Mouse (Mus musculus): ENCODE measurements at regions not wholly inside any gene's neighbourhood (a gene's known extent, or its start where the extent isn't known, plus 50 kb on each side); places are given as distances from the start of the nearest gene placed in this dataset.

DNA sequence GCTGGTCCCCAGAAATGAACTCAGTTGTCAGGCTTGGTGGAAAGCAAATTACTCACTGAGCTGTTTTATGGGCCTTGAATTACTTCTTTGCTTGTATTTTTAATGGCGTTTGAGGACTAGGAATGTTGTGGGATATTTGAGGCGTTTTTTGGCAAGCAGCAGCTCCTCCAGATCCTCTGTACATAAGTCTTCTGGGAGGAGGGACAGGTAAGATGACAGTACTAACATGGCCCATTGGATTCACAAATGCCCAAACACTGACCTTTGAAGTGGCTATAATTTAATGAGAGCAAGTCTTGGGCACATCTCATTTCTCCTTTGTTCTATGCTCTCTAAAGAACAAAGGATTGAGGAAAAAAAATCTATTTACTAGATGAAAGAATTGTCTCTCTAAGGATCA, 286.3 kb downstream of the Gm21750 start:
- no peak for ATAC-seq (replicated peaks; ENCODE audit: poor library complexity)

DNA sequence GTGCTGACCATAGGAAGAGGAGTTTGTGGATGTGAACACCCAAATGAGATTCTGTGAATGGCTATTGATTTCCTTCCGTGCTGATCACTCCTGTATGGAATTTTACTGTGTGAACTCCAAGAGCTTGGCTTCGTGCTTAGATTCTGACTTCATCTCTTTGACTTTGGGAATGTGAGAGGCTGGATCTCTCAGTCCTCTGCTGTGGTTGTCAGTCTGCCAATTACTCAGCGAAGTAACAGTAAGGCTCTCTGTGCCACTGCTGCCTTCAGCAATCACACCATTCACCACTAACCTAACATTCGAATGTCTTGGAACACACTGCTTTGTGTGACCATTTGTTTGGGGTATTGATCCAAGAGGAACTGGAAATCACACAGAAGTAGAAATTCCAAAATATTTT, 291.5 kb downstream of the Gm21750 start:
- ATAC-seq (replicated peaks; ENCODE audit: poor library complexity), result no peak

DNA sequence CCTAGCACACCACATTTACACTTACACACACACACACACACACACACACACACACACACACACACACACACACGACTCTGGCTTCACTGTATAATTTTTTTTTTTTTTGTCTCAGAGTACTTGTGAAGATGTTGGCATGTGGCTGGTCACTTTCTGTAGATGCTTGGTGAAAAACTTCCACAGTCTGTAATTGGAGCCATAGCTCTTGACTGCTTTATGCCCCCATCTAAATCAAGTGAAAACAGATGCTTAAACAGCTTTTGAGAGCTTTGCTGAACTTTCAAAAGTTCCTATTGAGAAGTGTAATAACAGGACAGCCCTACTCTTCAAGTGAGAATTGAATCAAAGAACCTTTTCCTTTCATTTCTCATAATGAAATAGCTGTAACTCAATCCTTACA, 317.7 kb downstream of the Gm21750 start:
- no peak for ATAC-seq (replicated peaks; ENCODE audit: poor library complexity)

DNA sequence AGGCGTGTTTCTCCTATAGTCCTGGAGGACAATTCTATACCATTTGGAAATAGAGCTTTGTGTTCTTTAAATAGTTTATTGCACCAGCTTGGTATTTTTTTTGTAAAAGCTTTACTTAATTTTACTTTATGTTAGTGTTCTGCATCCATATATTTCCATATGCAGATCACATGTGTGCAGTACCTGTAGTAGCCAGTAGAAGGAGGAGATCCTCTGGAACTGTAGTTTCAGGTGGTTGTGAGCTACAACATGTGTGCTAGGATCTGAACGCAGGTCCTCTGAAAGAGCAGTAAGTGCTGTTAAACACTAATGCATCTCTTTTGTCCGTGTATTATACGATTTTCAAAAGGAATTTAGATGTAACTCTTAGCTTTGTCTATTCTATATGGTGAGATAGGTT, 335.2 kb downstream of the Gm21750 start:
- ATAC-seq (replicated peaks; ENCODE audit: poor library complexity), result no peak

DNA sequence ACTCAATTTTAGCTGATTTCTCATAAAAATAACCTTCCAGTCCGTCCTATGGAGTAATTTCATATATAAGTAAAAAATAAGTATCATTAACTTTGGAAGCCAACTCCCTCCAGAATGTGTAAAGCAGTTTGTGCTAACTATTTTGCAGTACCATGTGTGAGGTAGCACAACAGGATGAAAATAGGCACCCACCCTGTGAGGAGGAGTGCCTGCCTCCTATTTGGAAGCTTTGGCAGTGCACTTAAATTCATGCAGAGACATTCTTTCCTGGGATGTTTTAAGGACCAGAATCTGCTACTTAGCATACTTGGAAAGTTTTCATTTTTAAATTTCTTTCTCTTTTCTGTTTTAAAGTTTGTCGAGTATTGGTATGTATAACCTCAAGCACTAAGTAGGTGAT, 336.8 kb downstream of the Gm21750 start:
- no peak for ATAC-seq (replicated peaks; ENCODE audit: poor library complexity)

DNA sequence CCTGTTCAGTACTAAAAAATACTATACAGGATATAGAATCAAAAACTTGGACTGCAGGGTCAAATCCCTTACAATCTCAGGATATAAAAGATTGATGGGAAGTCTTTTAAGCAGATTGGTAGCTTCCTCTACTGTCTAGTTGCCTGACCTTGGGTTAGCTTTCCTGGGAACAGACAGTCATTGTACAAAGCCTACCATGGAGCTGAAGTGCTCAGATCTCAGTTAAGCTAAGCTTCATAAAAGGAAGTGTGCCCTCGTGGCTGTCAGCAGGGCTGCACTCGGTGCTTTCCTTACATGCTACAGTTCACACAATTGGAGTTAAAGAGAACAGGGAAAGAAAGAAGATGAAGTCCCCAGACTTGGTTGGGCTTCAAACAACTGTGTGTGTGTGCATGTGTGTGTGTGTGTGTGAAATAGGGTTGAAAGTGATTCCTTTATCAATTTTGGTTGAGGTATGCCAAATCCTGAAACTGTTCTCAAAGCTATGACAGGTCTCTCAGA, 338.4 kb downstream of the Gm21750 start:
- ATAC-seq (replicated peaks; ENCODE audit: poor library complexity), result no peak

DNA sequence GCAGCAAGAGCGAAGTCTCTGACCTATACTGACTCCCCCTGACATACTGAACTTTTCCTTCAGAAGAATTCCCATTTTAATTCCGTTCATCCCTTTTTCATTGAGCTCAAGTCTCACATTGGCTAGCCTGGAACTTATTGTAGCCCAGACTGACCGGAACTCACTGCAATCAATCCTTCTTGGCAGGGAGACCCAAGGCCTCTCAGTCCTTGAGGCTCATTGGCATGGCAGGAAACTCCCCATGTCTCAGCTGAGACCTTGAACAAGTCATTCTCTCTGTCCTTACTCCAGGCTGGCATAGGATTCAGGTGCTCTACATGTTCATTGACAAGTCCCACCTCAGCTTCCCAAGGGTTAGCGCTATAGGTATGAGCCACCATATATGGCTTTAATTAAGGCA, 345.9 kb downstream of the Gm21750 start:
- no peak for ATAC-seq (replicated peaks; ENCODE audit: poor library complexity)

DNA sequence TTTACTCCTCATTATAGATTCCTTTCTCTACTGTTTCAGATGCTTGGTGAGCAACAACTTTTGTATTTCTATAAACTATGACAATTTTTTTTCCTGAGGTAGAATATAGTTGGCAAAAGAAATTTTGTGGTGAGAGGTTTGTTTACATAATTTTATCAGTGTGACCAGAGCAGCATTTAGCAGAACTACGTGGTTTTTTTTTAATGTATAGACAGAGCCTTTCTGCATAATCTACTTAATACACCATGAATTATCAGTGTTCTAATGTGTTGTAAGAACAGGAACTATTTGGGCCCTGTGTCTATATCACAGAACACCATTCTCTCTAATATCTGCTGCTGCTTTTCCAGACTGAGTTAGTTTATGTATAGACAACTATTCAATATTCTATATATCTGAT, 350.5 kb downstream of the Gm21750 start:
- ATAC-seq (replicated peaks; ENCODE audit: poor library complexity), result no peak

DNA sequence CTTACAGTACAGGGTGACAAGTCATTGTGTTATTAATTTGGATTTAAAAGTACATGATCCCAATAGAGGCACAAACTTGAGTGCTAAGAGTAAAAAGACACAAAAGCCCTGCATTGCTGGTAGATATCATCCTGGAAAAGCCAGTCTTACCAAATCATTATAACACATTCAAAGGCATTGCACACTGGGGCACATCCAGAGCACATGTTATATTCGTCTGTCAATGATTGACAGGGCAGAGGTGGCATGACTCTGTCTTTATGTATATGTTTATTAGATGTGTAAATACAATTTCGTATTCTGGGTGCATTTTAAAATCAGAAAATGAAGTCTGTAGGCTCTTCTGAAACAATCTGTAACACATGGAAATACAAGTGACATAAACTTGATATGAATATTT, 358.4 kb downstream of the Gm21750 start:
- ATAC-seq (replicated peaks; ENCODE audit: poor library complexity), result no peak

DNA sequence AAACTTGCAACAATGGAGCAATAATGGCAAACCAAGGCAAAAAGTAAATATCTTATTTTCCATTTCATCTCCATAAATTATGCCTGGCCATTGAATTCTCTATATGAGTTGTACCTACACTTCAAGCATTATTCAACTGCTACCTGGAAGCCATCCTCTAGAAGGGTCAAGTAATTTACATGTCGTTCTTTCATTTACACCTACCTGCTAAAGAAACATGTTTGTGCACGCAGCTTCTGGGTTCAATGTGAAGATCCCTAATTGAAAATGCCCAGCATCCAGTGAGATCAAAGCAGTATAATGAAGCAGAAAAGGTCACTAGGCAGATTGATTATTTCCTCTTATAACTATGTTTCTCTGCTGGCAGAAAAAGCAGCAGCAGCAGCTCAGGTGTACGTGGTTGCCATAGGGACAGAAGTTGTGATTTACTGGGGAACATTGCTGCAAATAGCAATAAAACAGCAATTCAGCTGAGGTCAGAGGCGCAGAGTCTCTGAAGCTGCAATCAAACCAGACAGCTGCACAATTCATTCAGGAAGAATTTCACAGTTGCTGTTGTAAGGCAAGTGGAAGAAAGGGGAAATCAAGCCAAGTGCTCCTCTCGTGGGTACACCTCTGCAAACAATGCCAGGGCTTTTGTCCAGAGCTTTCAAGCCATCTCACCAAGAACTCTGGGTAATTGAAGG, 386.1 kb downstream of the Gm21750 start:
- ATAC-seq (replicated peaks; ENCODE audit: poor library complexity), result no peak

DNA sequence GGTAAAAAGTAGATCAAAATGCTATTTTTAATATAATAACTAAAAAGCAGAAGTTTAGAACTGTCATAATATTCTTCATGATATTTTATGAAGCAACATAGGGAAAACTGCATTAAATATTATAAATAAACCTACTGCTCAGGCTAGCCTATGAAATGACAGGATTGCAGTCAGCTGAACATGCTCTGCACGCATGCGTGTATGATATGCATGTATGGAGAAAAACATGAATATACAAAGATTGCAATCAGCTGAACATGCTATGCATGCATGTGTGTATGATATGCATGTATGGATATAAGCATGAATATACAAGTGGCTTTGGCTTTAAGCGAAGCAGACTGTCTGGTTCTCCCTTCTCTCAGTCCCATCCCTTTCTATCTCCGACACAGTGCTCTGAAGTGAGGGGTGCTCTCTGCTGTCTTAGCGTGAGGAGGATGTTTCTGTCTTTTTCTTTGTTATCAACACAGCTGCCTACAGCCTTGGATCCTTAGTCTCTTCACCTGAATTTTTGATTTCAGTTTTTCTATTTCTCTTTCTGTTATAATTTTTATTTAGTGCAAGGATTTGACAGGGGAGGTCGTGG, 386.8 kb downstream of the Gm21750 start:
- ATAC-seq (replicated peaks; ENCODE audit: poor library complexity), result no peak

DNA sequence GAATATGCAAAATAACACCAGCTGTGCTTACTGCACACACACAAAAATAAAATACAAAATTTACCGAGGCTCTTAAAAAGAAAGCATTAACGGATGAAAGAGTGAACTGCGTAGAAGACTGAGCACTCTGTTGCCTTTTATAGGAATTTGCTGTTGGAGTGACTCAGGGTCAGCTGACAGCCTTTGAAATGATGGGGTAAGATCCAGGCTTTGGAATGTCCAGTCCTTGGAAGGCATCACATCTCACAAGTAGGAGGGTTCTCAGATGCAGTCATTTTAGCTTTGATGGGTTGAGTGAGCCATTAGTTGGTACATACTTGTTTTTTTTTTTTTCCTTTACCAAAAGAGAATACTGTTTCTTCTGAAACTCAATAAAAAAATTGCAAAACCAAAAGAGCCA, 387.4 kb downstream of the Gm21750 start:
- no peak for ATAC-seq (replicated peaks; ENCODE audit: poor library complexity)

DNA sequence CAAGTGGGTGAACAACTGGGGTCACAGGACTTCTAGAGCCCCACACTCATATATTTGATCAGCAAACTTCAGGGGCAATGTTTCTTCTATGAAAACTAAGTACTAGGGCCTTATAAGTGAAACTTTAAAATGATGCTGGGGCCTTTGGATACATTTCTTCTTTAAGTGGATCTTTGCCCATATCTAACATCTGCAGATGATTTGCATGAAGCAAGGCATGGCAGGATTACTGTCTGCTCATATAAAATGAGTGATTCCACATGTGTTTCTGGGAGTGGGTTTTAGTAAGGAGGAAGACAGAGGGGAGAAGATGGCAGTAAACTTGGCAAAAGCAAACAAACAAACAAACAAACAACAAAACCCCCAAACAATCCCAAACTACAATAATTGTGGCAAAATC, 405.0 kb downstream of the Gm21750 start:
- no peak for ATAC-seq (replicated peaks; ENCODE audit: poor library complexity)

DNA sequence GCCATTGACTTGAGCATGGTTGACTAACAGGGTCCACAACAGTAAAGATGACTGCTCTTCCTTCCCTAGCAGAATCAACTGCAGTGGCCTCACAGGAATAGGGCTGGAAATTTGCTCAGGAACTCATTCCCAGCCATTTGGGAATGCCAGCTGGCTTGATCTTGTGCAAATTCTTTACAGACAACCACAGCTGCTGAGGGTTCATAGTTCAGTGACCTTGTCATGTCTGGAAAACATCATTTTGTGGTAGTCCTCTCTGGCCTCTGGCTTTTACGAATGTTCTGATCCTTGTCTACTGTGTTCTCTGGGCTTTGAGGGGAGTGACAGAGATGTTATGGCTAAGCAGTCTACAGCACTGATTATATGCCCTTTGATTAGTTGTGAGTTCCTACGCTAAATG, 432.0 kb downstream of the Gm21750 start:
- ATAC-seq (replicated peaks; ENCODE audit: poor library complexity), result no peak

DNA sequence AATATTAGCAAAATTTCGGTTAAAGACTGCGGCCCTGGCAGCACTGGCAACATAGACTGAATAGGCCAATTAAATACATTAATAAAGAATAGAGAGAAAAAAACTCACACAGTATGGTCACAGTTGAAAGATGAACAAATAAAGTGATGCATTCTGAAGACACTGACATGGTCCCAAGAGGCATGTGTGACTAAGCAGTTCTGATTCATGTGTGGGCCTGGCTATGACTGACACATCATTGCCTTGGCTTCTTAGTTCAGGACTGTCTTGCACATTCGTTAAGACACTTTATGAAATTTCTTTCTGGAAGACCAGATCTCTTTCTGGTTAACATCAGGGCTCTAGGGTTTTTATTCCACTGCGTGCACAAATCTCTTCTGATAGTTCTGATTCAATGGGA, 438.7 kb downstream of the Gm21750 start:
- ATAC-seq (replicated peaks; ENCODE audit: poor library complexity), result no peak

DNA sequence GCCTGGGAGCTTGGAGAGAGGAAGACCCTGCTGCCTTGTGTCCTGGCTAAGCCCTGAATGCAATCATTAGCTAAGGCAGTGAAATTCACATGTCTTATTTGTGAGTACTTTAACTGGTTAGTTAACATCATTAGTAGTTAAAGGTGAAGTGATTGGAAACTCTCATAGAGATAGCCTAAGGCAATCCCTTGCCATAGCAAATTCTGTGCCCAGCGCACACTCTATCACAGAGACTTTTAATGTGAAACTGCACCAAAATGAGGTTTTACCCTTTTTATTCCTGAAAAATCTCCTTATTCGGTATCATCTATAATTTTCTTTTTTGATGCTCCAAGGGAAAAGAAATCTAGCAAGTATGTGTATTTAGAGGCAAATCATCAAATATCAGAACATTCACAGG, 451.6 kb downstream of the Gm21750 start:
- no peak for ATAC-seq (replicated peaks; ENCODE audit: poor library complexity)

DNA sequence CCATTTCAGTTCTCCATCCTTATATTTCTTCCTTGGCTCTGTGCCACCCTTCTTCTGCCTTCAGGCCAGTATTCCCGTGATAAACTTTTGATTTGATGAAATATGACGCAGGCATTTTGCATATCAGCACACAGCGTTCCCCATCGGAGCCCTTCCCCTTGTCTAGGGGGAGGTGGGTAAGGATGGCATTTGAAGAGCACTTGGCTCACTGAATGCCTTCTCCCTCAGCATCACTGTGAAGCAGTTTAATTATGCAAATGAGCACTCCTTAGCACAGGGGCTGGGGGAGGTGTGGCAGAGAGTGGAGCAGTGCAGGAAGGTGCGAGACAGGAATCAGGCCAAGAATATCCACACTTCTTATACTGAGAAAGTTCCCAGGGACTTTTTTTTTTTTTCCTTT, 452.1 kb downstream of the Gm21750 start:
- no peak for ATAC-seq (replicated peaks; ENCODE audit: poor library complexity)

DNA sequence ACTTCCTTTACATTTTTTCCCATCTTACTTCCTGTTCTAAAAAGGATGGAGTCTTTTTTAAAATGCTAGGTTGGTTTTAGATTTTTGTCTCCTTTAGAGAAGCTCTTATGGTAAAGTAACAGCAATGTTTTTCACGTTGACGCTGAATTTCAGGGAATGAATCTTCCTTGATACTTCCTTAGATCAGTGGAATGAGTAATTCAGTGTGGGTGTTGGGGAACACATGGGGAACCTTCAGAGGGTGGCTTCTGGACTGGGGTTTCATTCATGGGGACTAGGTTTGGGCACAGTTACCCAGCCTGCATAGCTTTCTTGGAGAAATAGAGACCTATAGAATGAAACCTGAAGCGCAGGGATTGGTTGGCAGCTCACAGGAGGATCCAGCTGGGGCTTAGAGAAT, 452.5 kb downstream of the Gm21750 start:
- ATAC-seq (replicated peaks; ENCODE audit: poor library complexity), result no peak

DNA sequence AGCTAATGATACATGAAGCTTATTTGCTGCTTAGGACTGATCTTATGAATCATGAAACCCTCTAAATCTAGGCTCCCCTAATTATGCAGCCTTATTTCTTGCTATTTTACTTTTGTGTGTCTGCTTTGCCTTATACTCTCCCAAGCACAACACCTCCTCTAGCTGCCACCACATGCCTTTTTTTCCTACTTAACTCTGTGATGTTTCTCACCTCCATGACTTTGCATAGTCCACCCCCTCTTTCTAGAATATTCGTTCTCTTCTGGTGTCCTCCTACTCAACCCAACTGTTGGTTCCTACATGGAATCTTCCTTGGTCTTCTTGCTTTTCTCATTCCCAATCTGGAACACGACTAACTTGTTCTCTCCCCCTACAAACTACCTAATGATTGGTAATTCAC, 456.7 kb downstream of the Gm21750 start:
- ATAC-seq (replicated peaks; ENCODE audit: poor library complexity), result no peak

DNA sequence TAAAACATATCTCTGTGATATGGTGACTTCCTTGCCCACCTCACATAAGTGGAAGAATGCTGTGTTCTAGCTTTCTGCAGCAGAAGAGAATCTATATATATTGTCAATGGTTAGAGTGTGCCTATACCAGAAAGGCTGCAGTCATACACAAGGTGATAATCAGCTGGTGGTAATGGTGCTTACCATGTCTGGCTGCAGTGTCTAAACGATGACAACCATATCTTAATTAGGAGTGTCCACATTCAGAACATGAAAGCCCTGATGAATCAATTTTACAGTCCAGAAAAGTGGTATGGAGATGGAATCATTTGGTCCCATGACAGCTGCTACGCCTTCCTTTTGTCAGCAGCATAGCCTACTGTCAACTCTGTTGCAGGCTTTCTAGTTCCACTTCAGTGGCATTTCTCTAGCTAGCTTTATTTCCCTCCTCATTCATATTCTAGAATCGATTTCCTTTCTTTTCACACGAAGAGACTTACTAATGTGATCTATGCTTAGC, 484.2 kb downstream of the Gm21750 start:
- ATAC-seq (replicated peaks; ENCODE audit: poor library complexity), result no peak

DNA sequence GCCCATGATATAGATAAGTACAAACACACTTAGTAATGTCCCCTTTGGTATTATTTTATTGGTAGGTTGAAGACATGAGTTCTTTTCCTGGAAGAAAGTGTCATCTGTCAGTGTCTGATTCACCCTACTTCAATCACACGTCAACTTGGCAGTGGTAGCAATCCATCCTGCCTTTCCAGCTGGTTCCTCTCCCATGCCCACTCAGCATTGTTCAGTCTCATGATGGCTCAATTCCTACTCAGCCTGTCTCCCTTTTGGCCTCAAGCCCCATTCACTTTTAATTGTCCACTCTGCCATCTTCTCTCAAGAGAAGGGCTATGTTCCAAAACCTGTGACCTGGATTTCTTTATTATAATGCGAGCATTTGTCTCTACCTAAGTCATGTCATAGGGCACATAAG, 474.4 kb upstream of the Htr2a start:
- no peak for ATAC-seq (replicated peaks; ENCODE audit: poor library complexity)

DNA sequence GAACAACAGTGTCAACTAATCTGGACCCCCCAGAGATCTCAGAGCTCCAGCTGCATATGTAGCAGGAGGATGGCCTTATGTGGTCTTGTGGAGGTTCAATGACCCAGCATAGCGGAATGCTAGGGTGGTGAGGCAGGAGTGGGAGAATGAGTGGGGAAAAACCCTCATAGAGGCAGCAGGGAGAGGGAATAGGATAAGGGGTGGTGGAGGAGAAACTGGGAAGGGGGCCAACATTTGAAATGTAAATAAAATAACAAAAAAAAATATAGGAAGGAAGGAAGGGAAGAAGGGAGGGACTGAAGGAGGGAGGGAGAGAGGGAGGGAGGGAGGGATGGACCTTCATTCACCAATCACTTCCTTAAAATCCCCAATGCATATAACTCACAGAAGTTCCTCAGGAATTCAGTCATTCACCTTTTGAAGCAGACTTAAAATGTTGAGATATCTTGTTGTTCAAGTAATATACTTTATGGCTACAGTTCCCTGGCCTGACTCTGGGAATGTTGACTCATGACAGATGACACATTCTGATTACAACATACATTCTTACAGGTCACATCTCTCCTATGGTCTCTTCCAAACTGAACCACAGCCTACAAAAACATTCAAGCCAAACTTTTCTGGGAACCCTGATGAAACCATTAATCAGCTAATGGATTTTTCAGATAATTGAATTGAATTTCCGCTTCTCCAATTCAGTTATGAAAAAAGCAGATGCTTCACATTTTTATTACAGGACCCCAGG, 471.3 kb upstream of the Htr2a start:
- no peak for ATAC-seq (replicated peaks; ENCODE audit: poor library complexity)
